Mouse (Mus musculus) lung, postnatal 0 days (tissue): ENCODE data around the gene Tcap.

Source experiments
- CTCF ChIP-seq: IDR thresholded peaks from 2 replicates; pipeline ENCODE4 v1.5.1; 2016; ENCODE audit warnings: antibody characterized with exemption, mild to moderate bottlenecking
- EP300 ChIP-seq: IDR thresholded peaks from 2 replicates; pipeline ENCODE4 v1.6.1; 2016; ENCODE audit warnings: antibody characterized with exemption, mild to moderate bottlenecking, control low read depth

- TF ChIP-seq CTCF (no peak), EP300 (no peak)
Observed at GRCm38 (mm10) chr11:98335250-98335649, 48.4 kb upstream of the Tcap start.
